Mouse (Mus musculus): ENCODE data around the gene 4930407I10Rik. TPM values are rescaled to one million over a fixed set of nuclear protein-coding genes. Genes with fewer than 3 reads are reported as not detected.

Gene 4930407I10Rik
- 0.01 and 0.02 TPM in 2 replicates for polyA plus RNA-seq (2012; rRNA removed)

DNA sequence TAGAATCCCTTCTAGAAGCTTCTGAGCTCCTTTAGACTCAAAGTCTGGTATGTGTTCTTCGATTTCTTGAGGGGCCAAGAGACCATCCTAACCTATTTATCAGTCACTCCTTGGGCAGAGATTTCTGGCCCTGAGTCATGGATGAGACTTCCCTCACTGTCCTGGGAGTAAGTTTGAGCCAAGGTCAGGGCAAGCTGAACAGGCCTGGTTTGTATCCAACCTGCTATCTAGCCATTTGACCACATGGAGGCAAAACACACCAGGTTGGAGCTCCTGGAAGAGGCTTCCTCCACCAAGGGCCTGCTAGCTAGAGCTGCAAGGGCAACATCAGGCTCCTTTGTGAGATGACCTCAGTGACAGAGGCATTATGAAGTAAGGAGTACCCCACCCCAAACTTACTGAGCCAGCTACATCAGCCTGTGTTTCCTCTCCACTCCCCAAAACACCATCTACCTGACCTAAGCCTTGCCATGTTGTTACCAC lies at the start of gene 4930407I10Rik:
TSS of gene 4930407I10Rik (plus strand) at position 433 of the 483 bp plus-strand sequence.
- no peaks in the 10 kb centered on the region for H3K4me1 ChIP-seq (ENCODE audit: control insufficient read depth, insufficient read depth, low read length)
- H3K27me3 ChIP-seq (replicated peaks; ENCODE audit: control insufficient read depth, insufficient read depth, low read length) = no peaks in the 10 kb centered on the region
- 83% methylated on average over 1 of the region's 1 CpGs for WGBS
- H3K27ac ChIP-seq (ENCODE audit: insufficient read depth, low read depth, low read length) = no peak within 1 kb of the TSS
- no peaks in the 10 kb centered on the region for H3K36me3 ChIP-seq (ENCODE audit: control insufficient read depth, insufficient read depth, low read length)
- TF ChIP-seq POLR2A (IDR thresholded peaks at IDR 0.05; ENCODE audit: low read depth, low read length) (no peak), CTCF (conservative IDR thresholded peaks at IDR 0.05; ENCODE audit: insufficient read depth, insufficient read length, low read depth, low read length) (no peak)
- DNase-seq = no peak
- H3K4me3 ChIP-seq (ENCODE audit: insufficient read depth, low read depth, low read length) = no peak within 1 kb of the TSS

DNA sequence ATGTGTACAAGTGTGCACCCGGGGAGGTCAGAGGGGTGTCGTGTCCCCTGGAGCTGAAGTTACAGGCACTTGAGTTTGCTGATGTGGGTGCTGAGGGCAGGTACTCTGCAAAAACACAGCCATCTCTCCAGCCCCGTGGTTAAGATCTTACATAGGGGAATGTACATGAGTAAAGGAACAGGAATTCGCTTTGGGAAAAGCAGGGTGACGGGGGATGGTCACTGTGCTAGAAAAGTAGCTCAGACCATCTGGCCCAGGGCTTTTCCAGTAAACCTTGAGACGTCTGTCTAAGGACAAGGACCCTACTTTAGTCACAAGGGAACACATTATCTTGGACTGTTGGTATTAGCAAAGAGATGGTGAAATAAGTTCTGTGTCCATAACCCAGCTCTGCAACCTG lies 47.0 kb upstream of the 4930407I10Rik start:
- 84% methylated on average over 6 of the region's 6 CpGs for WGBS
- no peak for DNase-seq
- TF ChIP-seq POLR2A (IDR thresholded peaks at IDR 0.05; ENCODE audit: low read depth, low read length) (no peak), CTCF (conservative IDR thresholded peaks at IDR 0.05; ENCODE audit: insufficient read depth, insufficient read length, low read depth, low read length) (no peak)
- no peaks in the 10 kb centered on the region for H3K36me3 ChIP-seq (ENCODE audit: control insufficient read depth, insufficient read depth, low read length)
- no peaks in the 10 kb centered on the region for H3K27me3 ChIP-seq (replicated peaks; ENCODE audit: control insufficient read depth, insufficient read depth, low read length)
- H3K4me1 ChIP-seq (ENCODE audit: control insufficient read depth, insufficient read depth, low read length) = peaks cover 7% of the 10 kb centered on the region; the same call in 1 of the 2 replicates
- H3K27ac ChIP-seq (ENCODE audit: insufficient read depth, low read depth, low read length) = no peak overlapping the region
- H3K4me3 ChIP-seq (ENCODE audit: insufficient read depth, low read depth, low read length) = no peak overlapping the region

DNA sequence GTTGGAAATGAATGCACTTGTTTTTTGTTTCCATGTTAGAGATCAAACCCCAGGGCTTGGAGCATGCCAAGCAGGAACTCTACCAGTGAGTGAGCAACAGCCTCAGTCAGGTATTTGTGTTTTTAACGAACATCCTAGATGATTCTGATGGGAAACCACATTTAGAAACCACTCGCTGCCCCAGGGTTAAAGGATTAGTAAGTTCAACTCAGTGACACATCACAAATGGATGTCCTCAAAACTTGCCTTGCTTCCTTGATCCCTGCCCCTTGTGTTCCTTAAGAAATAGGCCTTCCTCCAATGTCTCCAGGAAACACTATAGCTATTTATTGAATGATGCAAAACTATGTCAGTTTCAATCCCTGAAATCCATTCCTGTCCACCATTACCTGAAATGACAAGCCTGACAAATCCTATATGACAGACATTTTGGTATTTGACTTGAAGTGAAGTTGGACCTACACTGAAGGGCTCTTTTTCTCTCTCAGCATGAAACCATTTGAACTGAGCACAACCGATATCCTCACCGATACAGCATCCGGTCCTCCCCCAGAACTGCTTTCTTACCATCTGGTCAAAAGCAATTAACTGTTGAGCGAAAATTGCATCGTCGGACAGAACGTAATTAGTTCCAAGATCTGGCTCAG lies 44.1 kb upstream of the 4930407I10Rik start:
- Histone ChIP-seq H3K4me1 (ENCODE audit: control insufficient read depth, insufficient read depth, low read length) (peaks cover 7% of the 10 kb centered on the region; the same call in 1 of the 2 replicates), H3K4me3 (ENCODE audit: insufficient read depth, low read depth, low read length) (peak overlapping the region; percentile 76), H3K36me3 (ENCODE audit: control insufficient read depth, insufficient read depth, low read length) (no peaks in the 10 kb centered on the region; the same call in 1 of the 2 replicates), H3K27me3 (replicated peaks; ENCODE audit: control insufficient read depth, insufficient read depth, low read length) (no peaks in the 10 kb centered on the region), H3K27ac (ENCODE audit: insufficient read depth, low read depth, low read length) (no peak overlapping the region; the same call in 1 of the 2 replicates)
- no peak for DNase-seq
- TF ChIP-seq CTCF (conservative IDR thresholded peaks at IDR 0.05; ENCODE audit: insufficient read depth, insufficient read length, low read depth, low read length) (no peak), POLR2A (IDR thresholded peaks at IDR 0.05; ENCODE audit: low read depth, low read length) (no peak)
- 13% methylated on average over 9 of the region's 9 CpGs for WGBS

DNA sequence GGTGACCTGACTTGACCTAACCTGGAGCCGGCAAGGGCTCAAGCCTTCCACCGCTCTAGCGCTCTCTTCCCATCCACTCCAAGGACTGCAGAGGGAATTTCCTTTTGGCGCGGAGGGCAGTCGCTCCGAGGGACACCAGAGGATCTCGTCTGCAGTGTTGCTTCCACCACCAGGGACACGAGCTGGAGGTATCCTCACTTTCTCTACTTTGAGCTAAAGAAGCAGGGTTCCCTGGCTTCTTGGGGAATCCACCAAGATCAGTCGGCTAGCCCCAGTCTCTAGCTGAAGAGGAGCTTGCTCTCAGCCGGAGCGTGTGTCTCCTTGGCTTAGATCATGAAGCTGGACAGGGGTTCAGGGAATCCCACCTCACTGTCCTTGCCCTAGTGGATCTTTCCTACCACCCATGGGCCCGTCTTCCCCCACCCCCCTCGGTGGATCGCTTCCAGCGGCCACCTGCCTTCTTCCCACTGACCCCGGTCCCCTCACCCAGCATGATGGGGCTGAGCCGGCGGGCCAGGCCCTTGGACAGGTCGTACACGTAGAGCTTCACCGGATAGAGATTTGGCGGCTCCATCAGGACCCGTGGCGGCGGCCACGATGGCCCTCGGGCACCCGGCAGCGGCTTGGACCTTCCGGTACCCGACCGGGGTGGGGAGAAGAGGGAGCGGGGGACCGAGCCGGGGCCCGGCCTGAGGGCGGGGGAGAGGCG lies 43.4 kb upstream of the 4930407I10Rik start:
- H3K4me1 ChIP-seq (ENCODE audit: control insufficient read depth, insufficient read depth, low read length) = peaks cover 7% of the 10 kb centered on the region; the same call in 1 of the 2 replicates
- H3K36me3 ChIP-seq (ENCODE audit: control insufficient read depth, insufficient read depth, low read length) = no peaks in the 10 kb centered on the region; the same call in 1 of the 2 replicates
- H3K27me3 ChIP-seq (replicated peaks; ENCODE audit: control insufficient read depth, insufficient read depth, low read length) = no peaks in the 10 kb centered on the region
- peak; percentile 56 for DNase-seq
- peak overlapping the region; percentile 49 for H3K27ac ChIP-seq (ENCODE audit: insufficient read depth, low read depth, low read length)
- no peak for TF ChIP-seq POLR2A (IDR thresholded peaks at IDR 0.05; ENCODE audit: low read depth, low read length)
- TF ChIP-seq CTCF (conservative IDR thresholded peaks at IDR 0.05; ENCODE audit: insufficient read depth, insufficient read length, low read depth, low read length) = no peak
- H3K4me3 ChIP-seq (ENCODE audit: insufficient read depth, low read depth, low read length) = peak overlapping the region; percentile 76
- WGBS = 1% methylated on average over 39 of the region's 39 CpGs

DNA sequence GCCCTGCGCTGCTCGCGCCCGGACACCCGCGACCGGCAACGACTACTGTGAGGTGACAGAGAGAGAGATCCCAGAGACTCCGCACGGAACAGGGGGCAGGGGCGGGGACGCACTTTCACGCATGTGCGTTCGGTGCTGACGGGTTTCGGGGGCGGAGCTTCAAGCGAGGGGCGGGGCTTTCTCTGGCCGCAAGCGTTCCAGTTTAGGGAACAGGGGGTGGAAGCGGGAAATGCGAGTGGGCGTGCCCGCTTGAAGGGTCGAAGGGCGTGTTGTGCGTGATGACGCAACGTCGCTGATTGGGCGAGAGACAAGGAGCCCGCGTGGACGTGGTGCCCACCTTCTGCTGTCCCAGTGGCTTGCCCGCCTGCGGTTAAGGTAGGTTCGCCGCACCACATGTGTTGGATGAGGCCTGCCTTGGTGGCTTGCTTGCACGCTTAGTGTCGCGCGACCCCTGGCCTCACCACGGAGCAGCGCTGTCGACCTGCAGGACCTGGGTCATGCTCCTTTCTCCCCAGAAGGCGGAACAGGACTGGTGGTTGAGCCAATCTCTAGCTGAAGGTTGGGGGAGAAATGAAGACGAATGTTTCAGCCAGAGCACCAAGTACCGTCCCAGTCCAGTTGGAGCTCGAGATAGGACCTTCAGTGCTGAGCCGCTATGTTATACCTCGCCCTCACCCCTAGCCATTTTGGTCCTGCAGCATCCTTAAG lies 42.7 kb upstream of the 4930407I10Rik start:
- peak; percentile 99 for DNase-seq
- Histone ChIP-seq H3K27ac (ENCODE audit: insufficient read depth, low read depth, low read length) (peak overlapping the region; percentile 21; the same call in 1 of the 2 replicates), H3K27me3 (replicated peaks; ENCODE audit: control insufficient read depth, insufficient read depth, low read length) (no peaks in the 10 kb centered on the region), H3K36me3 (ENCODE audit: control insufficient read depth, insufficient read depth, low read length) (no peaks in the 10 kb centered on the region; the same call in 1 of the 2 replicates), H3K4me3 (ENCODE audit: insufficient read depth, low read depth, low read length) (peak overlapping the region; percentile 76), H3K4me1 (ENCODE audit: control insufficient read depth, insufficient read depth, low read length) (peaks cover 7% of the 10 kb centered on the region; the same call in 1 of the 2 replicates)
- 0 out of 2 replicates have a peak, but pooled peaks have one; percentile 12 for TF ChIP-seq CTCF (conservative IDR thresholded peaks at IDR 0.05; ENCODE audit: insufficient read depth, insufficient read length, low read depth, low read length)
- TF ChIP-seq POLR2A (IDR thresholded peaks at IDR 0.05; ENCODE audit: low read depth, low read length) = no peak
- under 1% methylated on average over 53 of the region's 53 CpGs for WGBS

DNA sequence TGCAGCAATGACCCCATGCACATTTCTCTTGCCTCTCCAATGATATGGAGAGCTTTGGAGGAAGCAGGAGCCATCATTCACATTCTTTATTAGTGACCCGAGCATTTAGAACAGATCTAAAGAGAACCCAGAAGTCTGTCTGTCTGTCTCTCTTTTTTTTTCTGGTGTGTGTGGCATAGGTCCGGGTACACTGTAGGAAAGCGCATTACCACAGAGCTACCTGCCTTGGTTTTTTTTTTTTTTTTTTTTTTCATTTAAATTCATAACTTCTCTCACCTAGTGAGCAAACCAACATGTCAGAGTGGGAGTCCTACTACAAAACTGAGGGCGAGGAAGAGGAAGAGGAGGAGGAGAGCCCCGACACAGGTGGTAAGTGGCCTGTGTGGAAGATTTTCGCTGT lies 42.1 kb upstream of the 4930407I10Rik start:
- DNase-seq = no peak
- no peak overlapping the region for H3K27ac ChIP-seq (ENCODE audit: insufficient read depth, low read depth, low read length)

More for the DNA sequence above, 42.1 kb upstream of the 4930407I10Rik start:
- TF ChIP-seq POLR2A (IDR thresholded peaks at IDR 0.05; ENCODE audit: low read depth, low read length) (no peak), CTCF (conservative IDR thresholded peaks at IDR 0.05; ENCODE audit: insufficient read depth, insufficient read length, low read depth, low read length) (no peak)
- H3K4me1 ChIP-seq (ENCODE audit: control insufficient read depth, insufficient read depth, low read length) = peaks cover 7% of the 10 kb centered on the region; the same call in 1 of the 2 replicates
- 18% methylated on average over 6 of the region's 6 CpGs for WGBS
- H3K4me3 ChIP-seq (ENCODE audit: insufficient read depth, low read depth, low read length) = peak overlapping the region; percentile 73
- H3K27me3 ChIP-seq (replicated peaks; ENCODE audit: control insufficient read depth, insufficient read depth, low read length) = no peaks in the 10 kb centered on the region
- no peaks in the 10 kb centered on the region; the same call in 1 of the 2 replicates for H3K36me3 ChIP-seq (ENCODE audit: control insufficient read depth, insufficient read depth, low read length)
